Mouse (Mus musculus) CH12.LX (cell line): ENCODE results near the gene Tm4sf1.

Experiments
- CTCF ChIP-seq, 2 experiments: IDR thresholded peaks in 1 of 2; conservative IDR thresholded peaks in 1 of 2; 2 replicates each; pipeline ENCODE4 v1.5.1; 2011 to 2012; ENCODE audit warnings: low read depth in 2 of 2, low read length in 2 of 2, improper control_type of control experiment in 1 of 2, inconsistent platforms in 1 of 2, mild to moderate bottlenecking in 1 of 2, moderate library complexity in 1 of 2
- KAT2A ChIP-seq: IDR thresholded peaks from 2 replicates; pipeline ENCODE4 v1.6.1; 2012; ENCODE audit warnings: low read length, improper control_type of control experiment, inconsistent platforms; ENCODE audit not compliant: insufficient replicate concordance

DNA sequence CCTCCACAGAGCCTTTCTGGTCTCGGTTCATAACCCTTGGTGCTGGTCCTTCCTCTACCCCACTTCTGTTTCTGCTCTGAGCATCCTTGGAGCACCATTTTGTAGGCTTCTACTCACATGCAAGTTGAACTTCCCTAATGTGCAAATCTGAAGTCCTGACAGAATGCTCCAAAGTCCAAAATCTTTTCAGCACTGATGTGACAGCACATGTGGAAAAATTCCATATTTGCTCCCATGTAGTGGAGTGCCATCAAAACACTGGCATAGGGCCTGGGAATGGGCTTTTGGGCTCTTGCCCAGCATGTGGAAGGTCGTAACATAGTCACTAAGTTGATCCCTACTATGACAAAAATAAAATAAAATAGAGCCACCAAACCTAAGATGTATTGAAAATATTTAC lies 3.8 kb downstream of the Tm4sf1 start:
- TF ChIP-seq KAT2A (no peak), CTCF (conservative IDR thresholded peaks at IDR 0.05 in 1 of 2, IDR thresholded peaks at IDR 0.05 in 1 of 2; ENCODE audit: low read depth in 2 of 2, low read length in 2 of 2) (no peak)
